Mouse (Mus musculus) heart, postnatal 25 days (tissue): ENCODE results near the gene Cdh23. TPM values are rescaled to one million over a fixed set of nuclear protein-coding genes. Genes with fewer than 3 reads are reported as not detected.

Source experiments
- DNase-seq: peaks from one replicate; pipeline ENCODE4 v3.0.0; 2022; ENCODE audit warnings: low spot score
- intact Hi-C: fragments of 180-260 bp; cut with DNase I; formaldehyde crosslinking; loops from one replicate; pipeline ENCODE4 v1.15.1; 2025
- total RNA-seq, 2 experiments: library from RNA; stranded (reverse); gene quantifications; 2 replicates each; pipeline ENCODE4 v1.2.3; 2021

Cdh23 gene
- total RNA-seq, 2 experiments from 2014 or later, result 5.4 to 5.9 TPM

- intact Hi-C loops, result loop anchor here (2.0 kb wide), 1 partner anchor 81 kb away; no protein-coding TSS in a partner anchor
- DNase-seq, result no peak
These were observed 38.1 kb downstream of the Cdh23 start for GRCm38 (mm10) chr10:60658176-60658575.

DNA sequence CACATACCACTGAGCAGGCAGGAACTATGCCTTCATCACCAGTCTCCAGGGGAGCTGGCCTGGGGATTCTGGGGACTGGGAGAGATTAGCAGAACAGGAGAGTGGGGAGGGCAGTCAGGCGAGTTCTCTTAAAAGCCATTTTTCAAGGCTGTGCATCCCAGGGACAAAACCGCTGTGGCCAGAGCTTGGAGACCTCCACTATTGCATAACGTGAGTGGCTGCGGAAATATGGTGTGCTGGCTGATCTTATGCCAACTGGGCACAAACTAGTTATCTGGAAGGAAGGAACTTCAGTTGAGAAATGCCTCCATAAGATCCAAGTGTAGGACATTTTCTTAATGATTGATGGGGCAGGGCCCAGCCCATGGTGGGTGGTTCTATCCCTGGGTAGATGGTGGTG, 42.6 kb downstream of the Cdh23 start:
- DNase-seq, result no peak
- intact Hi-C loops, result no loop called here

DNA sequence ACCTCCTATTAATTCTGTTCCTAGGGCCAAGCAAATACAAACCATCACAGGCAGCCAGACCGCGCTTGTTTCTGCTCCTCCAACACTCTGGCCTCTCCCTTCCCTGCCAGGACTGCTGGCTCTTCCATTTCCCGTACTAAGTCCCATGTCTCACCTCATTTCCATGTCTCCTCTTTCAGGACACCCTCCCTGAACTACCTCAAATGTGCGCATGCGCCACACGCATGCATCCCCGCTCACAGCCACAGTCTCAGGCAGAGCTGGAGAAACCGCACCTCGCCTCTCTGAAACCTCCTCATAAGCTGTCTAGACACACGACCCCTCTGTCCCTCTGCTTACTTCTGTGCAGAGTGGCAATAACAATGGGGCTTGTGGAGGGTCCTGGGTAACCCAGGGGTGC, 43.2 kb downstream of the Cdh23 start:
- no peak for DNase-seq
- intact Hi-C loops, result no loop called here

- intact Hi-C loops, result no loop called here
- DNase-seq, result no peak
These were observed 52.1 kb downstream of the Cdh23 start for GRCm38 (mm10) chr10:60644079-60644641.

GRCm38 (mm10) chr10:60639291-60639690, 57.0 kb downstream of the Cdh23 start:
- DNase-seq, result no peak
- intact Hi-C loops, result no loop called here

- intact Hi-C loops, result no loop called here
- no peak for DNase-seq
These were observed 60.6 kb downstream of the Cdh23 start for GRCm38 (mm10) chr10:60635568-60636295.

DNA sequence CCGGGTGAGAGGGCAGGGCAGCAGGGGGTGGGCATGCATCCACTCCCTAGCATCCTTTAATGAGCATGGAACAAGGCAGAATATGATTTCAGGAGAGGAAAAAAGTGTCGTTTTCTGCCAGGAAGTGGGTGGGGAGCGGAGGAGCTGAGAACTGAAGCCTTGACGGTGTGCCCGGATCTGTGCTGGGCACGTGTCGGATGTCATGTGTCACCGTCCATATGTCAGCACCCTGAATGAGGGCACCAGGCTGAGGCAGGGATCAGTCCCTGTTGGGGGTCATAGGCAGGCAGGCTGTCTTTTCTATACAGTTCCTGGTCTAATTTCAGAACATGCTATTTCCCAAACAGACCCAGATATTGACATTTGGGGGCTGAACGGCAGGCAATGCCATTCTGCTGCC, 61.9 kb downstream of the Cdh23 start:
- no peak for DNase-seq
- intact Hi-C loops, result no loop called here

DNA sequence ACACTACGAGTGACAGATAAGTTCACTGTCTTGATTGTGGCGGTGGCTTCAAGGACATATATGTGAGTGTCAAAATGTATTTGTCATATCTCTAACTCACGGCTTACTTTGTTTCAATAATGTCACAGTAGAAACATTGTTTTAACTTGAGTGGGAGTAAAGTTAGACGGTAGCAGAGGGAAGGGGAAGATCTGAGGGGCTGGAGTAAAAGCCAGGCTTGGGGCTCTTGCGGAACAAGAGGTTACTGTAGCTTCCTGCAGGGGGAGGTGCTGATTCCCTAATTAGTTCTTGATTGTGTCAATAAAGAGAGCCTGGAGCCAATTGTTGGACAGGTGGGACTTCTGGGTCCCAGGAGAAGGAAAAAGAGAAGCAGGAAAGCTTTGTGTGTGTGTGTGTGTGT, 70.2 kb downstream of the Cdh23 start:
- intact Hi-C loops, result loop anchor here (10.0 kb wide), 1 partner anchor 59 kb away; no protein-coding TSS in a partner anchor
- no peak for DNase-seq

GRCm38 (mm10) chr10:60625511-60625910, 70.8 kb downstream of the Cdh23 start:
- no peak for DNase-seq
- intact Hi-C loops, result loop anchor here (10.0 kb wide), 1 partner anchor 59 kb away; no protein-coding TSS in a partner anchor

DNA sequence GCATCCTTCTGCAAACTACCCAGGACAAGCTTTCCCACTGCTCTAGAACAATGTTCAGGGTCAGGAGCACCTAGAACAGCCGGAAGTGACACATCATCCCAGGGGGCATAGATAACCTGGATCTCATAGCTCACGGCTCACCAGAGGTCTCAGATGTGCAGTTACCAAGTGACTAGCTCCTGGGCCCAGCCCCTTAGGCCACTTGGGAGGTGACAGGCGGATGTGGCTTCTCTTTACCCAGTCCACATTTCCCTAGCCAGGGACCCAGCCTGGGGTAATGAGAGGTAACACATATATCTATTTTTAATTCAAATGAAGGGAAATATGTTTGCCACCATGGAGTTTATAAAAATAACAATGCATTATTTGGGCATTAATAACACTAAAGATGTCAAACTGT, 71.3 kb downstream of the Cdh23 start:
- DNase-seq, result no peak
- intact Hi-C loops, result loop anchor here (10.0 kb wide), 1 partner anchor 60 kb away; no protein-coding TSS in a partner anchor

GRCm38 (mm10) chr10:60624217-60624708, 72.0 kb downstream of the Cdh23 start:
- intact Hi-C loops, result loop anchor here (10.0 kb wide), 1 partner anchor 61 kb away; no protein-coding TSS in a partner anchor
- no peak for DNase-seq

GRCm38 (mm10) chr10:60622836-60623235, 73.5 kb downstream of the Cdh23 start:
- intact Hi-C loops, result loop anchor here (10.0 kb wide), 1 partner anchor 62 kb away; no protein-coding TSS in a partner anchor
- no peak for DNase-seq

DNA sequence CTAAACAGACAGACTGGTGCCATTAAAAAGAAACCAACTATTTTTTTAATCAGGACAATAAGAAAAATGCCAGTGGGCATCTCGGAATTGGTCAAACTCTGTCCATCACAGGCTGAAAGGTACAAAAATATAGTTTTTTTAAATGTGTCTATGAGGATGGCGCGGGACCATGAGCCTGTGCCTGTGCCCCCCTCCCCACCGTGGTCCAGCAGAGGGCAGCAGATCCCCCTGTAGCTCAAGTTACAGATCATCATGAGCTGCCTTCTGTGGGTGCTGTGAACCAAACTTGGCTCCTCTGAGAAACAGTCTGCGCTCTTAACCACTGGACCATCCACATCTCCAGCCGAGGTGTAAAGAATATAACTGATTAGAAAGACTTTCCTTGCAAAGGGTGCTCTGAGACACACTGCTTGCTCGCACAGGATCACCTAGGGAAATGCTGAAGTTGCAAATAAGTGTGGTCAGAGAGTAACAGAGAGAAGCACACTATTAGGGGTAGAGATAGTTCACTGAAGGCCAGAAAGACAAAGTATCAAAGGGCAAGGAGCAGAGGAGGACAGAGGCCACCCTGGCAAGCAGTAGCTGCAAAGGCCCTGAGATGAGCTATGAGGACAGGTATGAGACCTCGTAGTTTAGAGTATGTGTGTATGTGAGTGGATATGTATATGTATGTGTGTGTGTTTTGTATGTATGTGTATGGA, 74.7 kb downstream of the Cdh23 start:
- no peak for DNase-seq
- intact Hi-C loops, result loop anchor here (10.0 kb wide), 1 partner anchor 63 kb away; no protein-coding TSS in a partner anchor

DNA sequence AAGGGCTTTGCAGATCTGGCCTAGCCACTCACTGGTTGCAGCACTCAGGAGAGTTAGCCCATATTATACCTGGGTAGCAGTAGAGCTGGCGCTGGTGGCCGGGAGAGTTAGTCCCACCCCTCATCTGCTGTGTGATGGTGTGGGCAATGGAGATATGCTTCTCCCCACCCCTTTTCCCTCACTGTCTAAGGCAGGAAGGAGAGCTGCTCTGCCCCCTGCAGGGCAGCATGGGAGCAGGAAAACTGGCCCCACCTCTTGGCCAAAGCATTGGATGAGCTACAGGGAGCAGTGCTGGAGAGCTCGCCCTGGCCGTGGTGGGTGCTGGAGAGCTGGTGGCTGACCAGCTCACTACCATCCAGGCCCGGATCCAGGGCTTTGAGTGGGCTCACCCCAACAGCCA, 80.4 kb downstream of the Cdh23 start:
- intact Hi-C loops, result no loop called here
- no peak for DNase-seq

GRCm38 (mm10) chr10:60612893-60613292, 83.4 kb downstream of the Cdh23 start:
- no peak for DNase-seq
- intact Hi-C loops, result loop anchor here (2.0 kb wide), 1 partner anchor 80 kb away; no protein-coding TSS in a partner anchor

DNA sequence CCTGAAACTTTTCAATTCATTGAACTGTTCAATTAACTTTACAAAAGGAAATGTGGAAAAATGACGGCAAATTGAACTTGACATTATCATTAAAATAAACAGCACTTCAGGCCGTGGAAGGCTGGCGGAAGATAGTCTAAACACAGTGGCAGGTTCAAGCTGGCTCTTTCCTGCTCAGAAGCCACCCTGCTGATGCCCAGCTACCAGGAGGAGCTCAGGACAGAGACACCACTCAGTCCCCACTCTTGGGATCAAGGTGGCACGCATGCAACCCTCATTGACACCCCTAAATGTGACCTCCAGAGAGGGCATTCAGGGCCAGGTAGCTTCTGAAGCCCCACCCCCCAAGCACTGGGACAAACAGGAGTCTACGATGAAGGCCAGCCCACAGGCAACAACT, 89.1 kb downstream of the Cdh23 start:
- DNase-seq, result no peak
- intact Hi-C loops, result no loop called here

- DNase-seq, result no peak
- intact Hi-C loops, result no loop called here
These were observed 89.6 kb downstream of the Cdh23 start for GRCm38 (mm10) chr10:60606661-60607060.

- no peak for DNase-seq
- intact Hi-C loops, result no loop called here
These were observed 94.1 kb downstream of the Cdh23 start for GRCm38 (mm10) chr10:60602235-60602634.

DNA sequence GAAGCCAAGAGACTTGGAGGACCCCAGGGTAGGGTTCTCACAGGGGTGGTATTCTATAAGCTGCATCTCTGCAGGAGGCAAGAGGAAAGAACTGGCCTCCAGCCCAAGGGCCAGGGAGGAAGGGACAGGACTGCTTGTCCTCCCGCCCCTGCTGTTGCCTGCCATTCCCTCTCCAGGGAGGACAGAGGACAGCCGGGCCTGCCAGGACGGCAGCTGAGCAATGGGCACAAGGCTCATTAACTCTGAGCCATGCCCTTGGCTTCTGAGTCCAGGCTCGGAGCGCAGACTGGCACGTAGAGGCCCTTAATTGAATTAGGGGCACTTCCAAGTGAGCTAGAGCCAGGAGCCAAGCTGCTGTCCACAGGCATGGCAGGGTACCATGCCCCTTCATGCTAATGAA, 101.1 kb downstream of the Cdh23 start:
- intact Hi-C loops, result no loop called here
- DNase-seq, result no peak

- no peak for DNase-seq
- intact Hi-C loops, result no loop called here
These were observed 103.3 kb downstream of the Cdh23 start for GRCm38 (mm10) chr10:60592881-60593575.
